Mouse (Mus musculus) adrenal gland, adult (tissue): ENCODE results near the gene Lmntd2.
"Not testable (repeated sequence)": the region's sequence is repeated elsewhere in the genome, so short reads cannot be mapped to it uniquely, and the experiment has no call there.

Experiments
- DNase-seq, 2 experiments: peaks; one replicate each; pipeline ENCODE4 v3.0.0; 2022 to 2023; ENCODE audit warnings: low spot score in 1 of 2; ENCODE audit not compliant: inconsistent age in 2 of 2

The Lmntd2 gene

GRCm38 (mm10) chr7:141213605-141214235 is at the start of gene Lmntd2:
Gene Lmntd2, minus strand, starts transcription at chr7:141214080.
- DNase-seq: no peak

GRCm38 (mm10) chr7:141263640-141264039 is 49.8 kb upstream of the Lmntd2 start:
- DNase-seq: no peak

GRCm38 (mm10) chr7:141261480-141261879 is 47.6 kb upstream of the Lmntd2 start:
- DNase-seq: peak in 1 of 2 experiments; percentile 61

GRCm38 (mm10) chr7:141256159-141256558 is 42.3 kb upstream of the Lmntd2 start:
- no peak for DNase-seq

GRCm38 (mm10) chr7:141250486-141250885 is 36.6 kb upstream of the Lmntd2 start:
- DNase-seq: not testable (repeated sequence)

GRCm38 (mm10) chr7:141231551-141231950 is 17.7 kb upstream of the Lmntd2 start:
- no peak for DNase-seq

GRCm38 (mm10) chr7:141231111-141231510 is 17.2 kb upstream of the Lmntd2 start:
- no peak for DNase-seq

- DNase-seq: peak in 1 of 2 experiments; percentile 29
Observed at GRCm38 (mm10) chr7:141230570-141230969, 16.7 kb upstream of the Lmntd2 start.

- DNase-seq: no peak
Observed at GRCm38 (mm10) chr7:141229702-141230101, 15.8 kb upstream of the Lmntd2 start.

- DNase-seq: peak; percentile 91 to 98
Observed at GRCm38 (mm10) chr7:141228279-141229067, 14.6 kb upstream of the Lmntd2 start, which contains the start of gene Phrf1. Gene Phrf1, plus strand, starts transcription at chr7:141228784.

GRCm38 (mm10) chr7:141227796-141228195 is 13.9 kb upstream of the Lmntd2 start:
- no peak for DNase-seq

- DNase-seq: no peak
Observed at GRCm38 (mm10) chr7:141226535-141226934, 12.7 kb upstream of the Lmntd2 start.

- peak in 1 of 2 experiments; percentile 61 for DNase-seq
Observed at GRCm38 (mm10) chr7:141222696-141223215, 8.9 kb upstream of the Lmntd2 start.

- DNase-seq: no peak
Observed at GRCm38 (mm10) chr7:141222126-141222467, 8.2 kb upstream of the Lmntd2 start.

- peak; percentile 99 for DNase-seq
Observed at GRCm38 (mm10) chr7:141221249-141222125, 7.6 kb upstream of the Lmntd2 start.

GRCm38 (mm10) chr7:141220377-141220776 is 6.5 kb upstream of the Lmntd2 start:
- no peak for DNase-seq

- DNase-seq: no peak
Observed at GRCm38 (mm10) chr7:141219558-141220099, 5.7 kb upstream of the Lmntd2 start.

GRCm38 (mm10) chr7:141218557-141219133 is 4.8 kb upstream of the Lmntd2 start:
- DNase-seq: no peak

GRCm38 (mm10) chr7:141218141-141218540 is 4.3 kb upstream of the Lmntd2 start:
- DNase-seq: no peak

GRCm38 (mm10) chr7:141217343-141218013 is 3.6 kb upstream of the Lmntd2 start:
- DNase-seq: no peak
